Mouse (Mus musculus) midbrain, embryonic 12.5 days (tissue): Measurements from ENCODE around the gene Abca17. TPM values are rescaled to one million over a fixed set of nuclear protein-coding genes. Genes with fewer than 3 reads are reported as not detected.

Experiments used
- ATAC-seq: fragments of 200-750 bp; cut with Nextera tagmentation; 2 replicates; pipeline ENCODE4 v1.8.0; 2017; ENCODE audit warnings: low read depth, moderate TSS enrichment, moderate library complexity; ENCODE audit not compliant: low FRiP score
- H3K27ac ChIP-seq: fragments of 300-500 bp; sonication (generic); replicated peaks from 2 replicates; pipeline ENCODE4 v1.5.1; 2016; ENCODE audit warnings: mild to moderate bottlenecking
- H3K27me3 ChIP-seq: fragments of 300-500 bp; sonication (generic); 2 replicates; pipeline ENCODE4 v1.6.1; 2016; ENCODE audit warnings: mild to moderate bottlenecking
- H3K36me3 ChIP-seq: fragments of 300-500 bp; sonication (generic); 2 replicates; pipeline ENCODE4 v1.6.1; 2016
- H3K4me1 ChIP-seq: fragments of 300-500 bp; sonication (generic); 2 replicates; pipeline ENCODE4 v1.6.1; 2016
- H3K4me2 ChIP-seq: fragments of 300-500 bp; sonication (generic); replicated peaks from 2 replicates; pipeline ENCODE4 v1.6.1; 2016; ENCODE audit warnings: mild to moderate bottlenecking, moderate library complexity
- H3K4me3 ChIP-seq: fragments of 300-500 bp; sonication (generic); 2 replicates; pipeline ENCODE4 v1.5.1; 2016; ENCODE audit warnings: mild to moderate bottlenecking
- H3K9ac ChIP-seq: fragments of 300-500 bp; sonication (generic); replicated peaks from 2 replicates; pipeline ENCODE4 v1.6.1; 2016; ENCODE audit warnings: mild to moderate bottlenecking, moderate library complexity
- H3K9me3 ChIP-seq: fragments of 300-500 bp; sonication (generic); 2 replicates; pipeline ENCODE4 v1.6.1; 2016; ENCODE audit warnings: mild to moderate bottlenecking
- WGBS: fragments of 180-500 bp; shearing (Covaris S2); methylation state at CpG from one replicate; pipeline ENCODE4 v1.1.7; 2016; 5-methylcytosine and 5-hydroxymethylcytosine counted together
- polyA plus RNA-seq: library from polyadenylated mRNA; unstranded; fragments of >200 nt; fragmentation: Nextera tagmentation; extraction: Ambion mirVana; gene quantifications from 2 replicates; pipeline ENCODE4 v1.2.1, GENCODE M21; 2016

Gene Abca17
- polyA plus RNA-seq, 1 experiment from 2014 or later: not detected

DNA sequence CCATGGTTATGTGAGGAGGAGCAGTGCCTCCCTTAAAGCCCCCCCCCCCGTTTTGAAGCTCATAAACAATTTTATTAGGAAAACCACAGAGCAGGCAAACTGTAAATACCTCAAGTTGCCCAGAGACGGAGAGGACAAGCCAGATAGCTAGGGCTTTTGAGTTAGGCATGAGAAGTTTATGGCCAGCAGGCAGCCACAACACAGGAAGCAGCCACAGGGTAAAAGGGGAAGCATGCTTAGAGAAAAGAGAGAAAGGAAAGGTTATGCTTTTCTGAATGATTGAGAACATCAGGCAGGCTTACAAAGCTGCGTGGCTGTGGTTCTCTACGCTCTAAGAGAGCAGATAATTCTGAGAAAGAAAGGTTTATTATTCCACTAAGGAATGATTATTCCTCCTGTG is 90.4 kb downstream of the Abca17 start:
- Histone ChIP-seq H3K4me3 (no peak overlapping the region), H3K27ac (no peak overlapping the region), H3K27me3 (no peaks in the 10 kb centered on the region), H3K36me3 (no peaks in the 10 kb centered on the region), H3K4me2 (no peak overlapping the region), H3K9ac (no peak overlapping the region), H3K9me3 (no peaks in the 10 kb centered on the region), H3K4me1 (no peaks in the 10 kb centered on the region)
- WGBS: 73% methylated on average over 4 of the region's 4 CpGs
- no peak for ATAC-seq

GRCm38 (mm10) chr17:24259702-24260101 is 91.2 kb downstream of the Abca17 start:
- no peaks in the 10 kb centered on the region for H3K27me3 ChIP-seq
- no peak overlapping the region for H3K4me2 ChIP-seq
- 84% methylated on average over 5 of the region's 5 CpGs for whole genome bisulfite sequencing
- ATAC-seq: no peak
- H3K4me1 ChIP-seq: no peaks in the 10 kb centered on the region
- H3K9ac ChIP-seq: no peak overlapping the region
- no peak overlapping the region for H3K4me3 ChIP-seq
- no peak overlapping the region for H3K27ac ChIP-seq
- no peaks in the 10 kb centered on the region for H3K9me3 ChIP-seq
- no peaks in the 10 kb centered on the region for H3K36me3 ChIP-seq

DNA sequence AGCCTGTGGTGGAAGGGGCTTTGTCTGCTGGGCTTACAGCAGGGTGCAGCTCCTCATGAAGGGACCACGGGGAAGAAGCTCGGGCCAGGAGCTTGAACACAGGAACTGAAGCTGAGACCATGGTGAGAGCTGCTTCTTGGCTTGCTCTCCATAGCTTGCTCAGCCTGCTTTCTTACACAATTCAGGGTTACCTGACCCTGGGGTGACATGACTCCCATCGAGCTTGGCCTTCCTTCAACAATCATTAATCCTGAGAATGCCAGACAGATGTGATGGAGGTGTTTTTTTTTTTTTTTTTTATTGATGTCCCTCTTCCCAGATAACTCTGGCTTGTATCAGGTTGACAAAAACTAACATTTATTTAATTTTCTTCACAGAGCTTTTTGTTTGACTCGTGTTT is 91.9 kb downstream of the Abca17 start:
- Histone ChIP-seq H3K4me3 (no peak overlapping the region), H3K4me1 (no peaks in the 10 kb centered on the region)
- WGBS: 75% methylated on average over 4 of the region's 4 CpGs

DNA sequence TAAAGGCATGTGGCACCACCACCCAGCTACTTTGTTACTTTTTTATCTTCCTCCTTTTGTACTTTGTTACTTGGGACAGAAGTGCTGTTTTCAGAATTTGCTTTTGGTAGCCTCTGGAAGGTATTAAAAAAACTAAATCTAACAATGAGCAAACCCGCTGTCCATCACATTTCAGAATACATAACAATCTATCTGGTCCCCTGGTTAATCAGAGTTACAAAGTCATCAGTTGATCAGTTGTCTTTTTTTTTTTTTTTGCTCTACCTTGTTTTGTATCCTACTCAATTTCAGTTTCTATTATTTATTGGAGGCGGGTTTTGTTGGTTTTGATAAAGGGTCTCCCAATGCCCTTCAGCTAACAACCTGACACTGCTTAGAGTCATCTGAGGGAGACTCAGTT is 98.5 kb downstream of the Abca17 start:
- no peak for ATAC-seq
- no peaks in the 10 kb centered on the region for H3K27me3 ChIP-seq
- no peaks in the 10 kb centered on the region for H3K9me3 ChIP-seq
- peaks cover 10% of the 10 kb centered on the region for H3K4me1 ChIP-seq
- WGBS: 96% methylated on average over 2 of the region's 2 CpGs
- H3K9ac ChIP-seq: no peak overlapping the region
- H3K4me3 ChIP-seq: no peak overlapping the region
- H3K36me3 ChIP-seq: peaks cover 16% of the 10 kb centered on the region
- peak overlapping the region; percentile 75; the same call in 1 of the 2 replicates for H3K4me2 ChIP-seq
- H3K27ac ChIP-seq: no peak overlapping the region

More for the DNA sequence above, 91.9 kb downstream of the Abca17 start:
- H3K27me3 ChIP-seq: no peaks in the 10 kb centered on the region
- H3K36me3 ChIP-seq: no peaks in the 10 kb centered on the region
- H3K4me2 ChIP-seq: no peak overlapping the region
- no peak for ATAC-seq
- H3K9ac ChIP-seq: no peak overlapping the region
- H3K27ac ChIP-seq: no peak overlapping the region
- H3K9me3 ChIP-seq: no peaks in the 10 kb centered on the region

- Histone ChIP-seq H3K9me3 (no peaks in the 10 kb centered on the region), H3K9ac (peak within 1 kb of the TSS; percentile 81), H3K4me3 (peak within 1 kb of the TSS; percentile 78), H3K4me1 (peaks cover 10% of the 10 kb centered on the region), H3K27ac (peak within 1 kb of the TSS; percentile 75), H3K27me3 (no peaks in the 10 kb centered on the region), H3K4me2 (peak within 1 kb of the TSS; percentile 75), H3K36me3 (peaks cover 18% of the 10 kb centered on the region)
- peak; percentile 100 for ATAC-seq
- WGBS: under 1% methylated on average over 47 of the region's 48 CpGs
Observed at GRCm38 (mm10) chr17:24251320-24252069, 99.4 kb downstream of the Abca17 start, which contains the start of gene Ccnf. Gene Ccnf, minus strand, starts transcription at chr17:24251484.

DNA sequence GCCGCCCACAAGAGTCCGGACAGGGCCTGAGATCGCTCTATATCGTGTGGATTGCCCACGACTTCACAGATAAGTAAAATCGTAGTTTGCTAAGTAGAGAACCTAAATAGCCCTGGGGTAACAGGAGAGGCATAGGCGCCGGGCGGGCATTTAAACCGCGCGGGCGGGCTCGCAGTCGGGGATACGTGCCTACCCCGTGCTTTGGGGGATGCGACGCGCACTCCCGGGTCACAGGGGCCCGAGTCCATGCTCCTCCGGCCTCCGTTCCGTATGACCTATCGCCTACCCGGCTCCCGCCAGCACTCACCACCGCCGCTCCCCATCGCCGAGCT is 99.9 kb downstream of the Abca17 start:
- peak overlapping the region; percentile 78 for H3K4me3 ChIP-seq
- no peaks in the 10 kb centered on the region for H3K27me3 ChIP-seq
- ATAC-seq: no peak
- under 1% methylated on average over 32 of the region's 32 CpGs for WGBS
- H3K9ac ChIP-seq: peak overlapping the region; percentile 81
- H3K9me3 ChIP-seq: no peaks in the 10 kb centered on the region
- peaks cover 10% of the 10 kb centered on the region for H3K4me1 ChIP-seq
- H3K4me2 ChIP-seq: peak overlapping the region; percentile 75
- peak overlapping the region; percentile 65; the same call in 1 of the 2 replicates for H3K27ac ChIP-seq
- peaks cover 23% of the 10 kb centered on the region for H3K36me3 ChIP-seq

DNA sequence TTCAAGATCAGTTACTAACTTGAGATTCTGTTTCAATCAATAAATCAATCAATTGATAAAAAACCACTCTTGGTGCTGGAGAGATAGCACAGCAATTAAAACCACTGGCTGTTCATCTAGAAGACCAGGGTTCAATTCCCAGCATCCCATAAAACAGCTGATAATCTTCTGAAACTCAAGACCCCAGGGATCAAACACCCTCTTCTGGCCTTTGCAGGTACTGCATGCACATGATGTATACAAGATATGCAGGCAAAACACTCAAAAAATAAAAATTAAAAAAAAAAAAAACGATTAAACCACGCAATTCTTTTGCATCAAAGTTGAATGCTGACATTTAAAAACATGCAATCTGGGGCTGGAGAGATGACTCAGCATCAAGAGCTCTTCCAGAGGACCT is 102.2 kb downstream of the Abca17 start:
- Histone ChIP-seq H3K4me1 (peaks cover 10% of the 10 kb centered on the region), H3K9me3 (0 out of 2 replicates have a peak, but pooled peaks cover 13% of the 10 kb centered on the region), H3K4me2 (no peak overlapping the region), H3K27me3 (no peaks in the 10 kb centered on the region), H3K36me3 (peaks cover 41% of the 10 kb centered on the region), H3K4me3 (no peak overlapping the region), H3K9ac (no peak overlapping the region), H3K27ac (no peak overlapping the region)
- no peak for ATAC-seq
- WGBS: 98% methylated on average over 2 of the region's 2 CpGs

GRCm38 (mm10) chr17:24244061-24244460 is 106.8 kb downstream of the Abca17 start:
- ATAC-seq: no peak
- Histone ChIP-seq H3K4me1 (no peaks in the 10 kb centered on the region), H3K36me3 (peaks cover 84% of the 10 kb centered on the region), H3K27me3 (no peaks in the 10 kb centered on the region), H3K4me2 (no peak overlapping the region), H3K9ac (no peak overlapping the region), H3K27ac (no peak overlapping the region), H3K4me3 (no peak overlapping the region), H3K9me3 (0 out of 2 replicates have a peak, but pooled peaks cover 13% of the 10 kb centered on the region)
- 97% methylated on average over 8 of the region's 8 CpGs for WGBS

DNA sequence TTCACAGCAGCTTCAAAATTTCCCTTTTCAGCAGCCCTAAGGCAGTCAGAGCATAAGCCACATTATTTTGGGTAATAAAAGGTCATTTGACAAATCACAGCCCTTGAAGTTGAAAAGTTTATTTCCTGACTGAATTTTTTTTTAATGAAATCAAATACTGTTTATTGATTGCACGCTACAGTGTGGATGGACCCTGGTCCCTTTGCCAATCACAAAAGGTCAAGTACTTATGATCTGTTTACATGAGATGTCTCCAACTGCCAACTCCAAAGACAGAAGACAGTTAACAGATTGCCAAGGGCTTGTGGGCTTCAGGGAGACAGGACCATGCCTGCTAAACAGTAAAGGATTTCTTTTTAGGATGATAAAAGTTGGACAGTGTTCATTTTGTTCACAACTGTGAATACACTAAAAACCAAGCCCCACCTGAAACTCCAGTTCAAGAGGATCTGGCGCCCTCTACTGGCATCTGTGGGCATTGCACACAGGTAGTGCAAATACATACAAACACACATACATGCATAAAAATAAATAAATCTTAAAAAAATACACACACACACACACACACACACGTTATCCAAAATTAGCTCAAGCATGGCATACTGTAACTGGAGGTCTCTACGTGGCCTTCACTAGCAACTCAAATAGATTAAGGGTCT is 107.4 kb downstream of the Abca17 start:
- H3K4me1 ChIP-seq: no peaks in the 10 kb centered on the region
- H3K9me3 ChIP-seq: 0 out of 2 replicates have a peak, but pooled peaks cover 13% of the 10 kb centered on the region
- 87% methylated on average over 4 of the region's 4 CpGs for WGBS
- H3K27ac ChIP-seq: no peak overlapping the region
- H3K27me3 ChIP-seq: no peaks in the 10 kb centered on the region
- H3K4me2 ChIP-seq: no peak overlapping the region
- no peak overlapping the region for H3K4me3 ChIP-seq
- no peak for ATAC-seq
- H3K36me3 ChIP-seq: peaks cover 84% of the 10 kb centered on the region
- H3K9ac ChIP-seq: no peak overlapping the region

- H3K4me2 ChIP-seq: no peak overlapping the region
- H3K4me3 ChIP-seq: no peak overlapping the region
- no peak overlapping the region for H3K9ac ChIP-seq
- WGBS: 95% methylated on average over 7 of the region's 7 CpGs
- ATAC-seq: no peak
- no peak overlapping the region for H3K27ac ChIP-seq
- peaks cover 96% of the 10 kb centered on the region for H3K36me3 ChIP-seq
- H3K9me3 ChIP-seq: no peaks in the 10 kb centered on the region
- no peaks in the 10 kb centered on the region for H3K4me1 ChIP-seq
- H3K27me3 ChIP-seq: no peaks in the 10 kb centered on the region
Observed at GRCm38 (mm10) chr17:24236921-24237320, 113.9 kb downstream of the Abca17 start.

- H3K27ac ChIP-seq: no peak overlapping the region
- H3K4me3 ChIP-seq: no peak overlapping the region
- no peak overlapping the region for H3K4me2 ChIP-seq
- H3K9ac ChIP-seq: no peak overlapping the region
- H3K9me3 ChIP-seq: no peaks in the 10 kb centered on the region
- ATAC-seq: no peak
- H3K27me3 ChIP-seq: no peaks in the 10 kb centered on the region
- peaks cover 96% of the 10 kb centered on the region for H3K36me3 ChIP-seq
- no peaks in the 10 kb centered on the region for H3K4me1 ChIP-seq
- 90% methylated on average over 1 of the region's 1 CpGs for WGBS
Observed at GRCm38 (mm10) chr17:24236479-24236878, 114.4 kb downstream of the Abca17 start.

GRCm38 (mm10) chr17:24227941-24228340 is 122.9 kb downstream of the Abca17 start:
- Histone ChIP-seq H3K4me1 (no peaks in the 10 kb centered on the region), H3K9me3 (no peaks in the 10 kb centered on the region), H3K4me3 (no peak overlapping the region), H3K27ac (no peak overlapping the region), H3K9ac (no peak overlapping the region), H3K4me2 (no peak overlapping the region), H3K36me3 (peaks cover 94% of the 10 kb centered on the region), H3K27me3 (no peaks in the 10 kb centered on the region)
- WGBS: 94% methylated on average over 7 of the region's 7 CpGs
- no peak for ATAC-seq
